Mouse (Mus musculus): Measurements from ENCODE around the gene Rab6a.
A peak's percentile ranks its signal among the peaks of the same experiment; 100 is the strongest.

DNA sequence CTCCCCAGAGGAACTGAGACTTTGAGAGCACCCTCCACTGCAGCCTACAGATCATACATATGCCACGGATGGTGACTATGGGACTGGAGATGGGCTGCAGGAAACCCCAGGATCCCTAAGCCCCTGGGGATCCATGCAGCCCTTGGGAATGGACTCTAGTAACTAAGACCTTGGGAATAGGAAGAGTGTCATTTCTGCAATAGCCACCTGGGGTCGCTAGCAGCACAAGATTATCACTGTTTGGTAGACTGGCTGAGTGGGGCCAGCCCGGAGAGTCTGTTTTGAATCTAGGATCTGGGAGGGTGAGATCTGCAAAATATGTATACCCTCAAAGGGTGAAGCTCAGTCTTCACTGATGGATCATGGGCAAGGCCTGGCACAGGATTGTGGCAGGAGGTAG is 37.9 kb downstream of the Rab6a start:
- no peak for TF ChIP-seq CHD2 (IDR thresholded peaks at IDR 0.05; ENCODE audit: low read length)
- TF ChIP-seq POLR2AphosphoS2 (IDR thresholded peaks at IDR 0.05; ENCODE audit: low read length) = no peak
- no peak for TF ChIP-seq NRF1 (IDR thresholded peaks at IDR 0.05; ENCODE audit: insufficient read depth, low read depth, low read length, poor library complexity, severe bottlenecking)
- no peak for TF ChIP-seq E2F4 (IDR thresholded peaks at IDR 0.05; ENCODE audit: borderline replicate concordance, low read depth, low read length)
- no peak for TF ChIP-seq POLR2A (IDR thresholded peaks at IDR 0.05; ENCODE audit: control insufficient read depth in 1 of 2, insufficient read depth in 1 of 2, low read depth in 1 of 2, low read length in 2 of 2, poor library complexity in 1 of 2)
- no peak for TF ChIP-seq RCOR1 (IDR thresholded peaks at IDR 0.05; ENCODE audit: low read depth, low read length)
- TF ChIP-seq CTCF (IDR thresholded peaks at IDR 0.05 in 2 of 3, conservative IDR thresholded peaks at IDR 0.05 in 1 of 3; ENCODE audit: control insufficient read depth in 1 of 3, insufficient read depth in 1 of 3, low read depth in 2 of 3, low read length in 3 of 3, poor library complexity in 1 of 3, severe bottlenecking in 1 of 3) = peak; percentile 60 to 81 (median 80)
- no peak for TF ChIP-seq MAX (IDR thresholded peaks at IDR 0.05; ENCODE audit: low read length)
- TF ChIP-seq BHLHE40 (IDR thresholded peaks at IDR 0.05; ENCODE audit: borderline replicate concordance, low read depth, low read length) = no peak
- no peak for TF ChIP-seq MAZ (IDR thresholded peaks at IDR 0.05; ENCODE audit: low read depth, low read length)
- TF ChIP-seq TCF12 (IDR thresholded peaks at IDR 0.05; ENCODE audit: low read depth, low read length) = no peak

Measured in MEL (cell line).